In genomic region chr7:43548206-43548605, GRCm38 (mm10) we compare ENCODE assay signal across 27 mouse cellular contexts. TPM values are rescaled to one million over a fixed set of nuclear protein-coding genes. Genes with fewer than 3 reads are reported as not detected.
DNase-seq lines count a peak whose midpoint lies in the region; ATAC-seq lines count a peak whose summit lies in the region.
"Had no signal": no experiment of that assay in that cellular context is flagged by ENCODE, and none has a peak within 500 bp of the region (broad histone marks: within the 10 kb centered on the region; RNA-seq: fewer than 3 reads in every experiment).

No protein-coding gene starts in this region.

- H3K9me3 ChIP-seq in forebrain, embryonic 14.5 days (replicated peaks; ENCODE audit: control insufficient read depth, low read length), result no peaks in the 10 kb centered on the region
- H3K9me3 ChIP-seq: embryonic facial prominence, embryonic 13.5 days; forebrain, embryonic 12.5 days; heart, embryonic 12.5 days; hindbrain, embryonic 10.5 days had no signal

- WGBS in forebrain, embryonic 14.5 days, result 83% methylated on average over 4 of the region's 4 CpGs

- no peaks in the 10 kb centered on the region for H3K27me3 ChIP-seq in forebrain, embryonic 14.5 days (replicated peaks; ENCODE audit: control insufficient read depth, insufficient read depth, low read length)
- H3K27me3 ChIP-seq: embryonic facial prominence, embryonic 13.5 days; forebrain, embryonic 12.5 days; heart, embryonic 12.5 days had no signal

- no peak; the same call in 1 of the 2 replicates for ATAC-seq in cerebellum, adult (ENCODE audit: insufficient number of reproducible peaks, low FRiP score, low TSS enrichment)
- ATAC-seq in forebrain, embryonic 14.5 days, result no peak
- ATAC-seq: activated CD4-positive, CD25-positive, alpha-beta regulatory T cell, adult 4 months; forebrain, postnatal 0 days; hindbrain, embryonic 16.5 days; inflammation-experienced regulatory T-cells, adult 6 months; intestine, postnatal 0 days; Patski had no signal

- DNase-seq in cerebellum, adult 11-12 months, result peak; percentile 51
- peak; percentile 44 to 57 for DNase-seq in cerebellum, adult 18-20 months
- peak; percentile 61 for DNase-seq in cerebellum, adult 9-11 months
- peak; percentile 33 to 34 for DNase-seq in cerebellum, postnatal 36 days
- no peak for DNase-seq in forebrain, embryonic 14.5 days (ENCODE audit: low spot score)
- DNase-seq in lung, postnatal 14 days, result no peak
- no peak for DNase-seq in kidney, postnatal 14 days
- DNase-seq: adrenal gland, adult 2 months; adrenal gland, postnatal 25 days; gastrocnemius, adult 2 months; gastrocnemius, postnatal 25 days; kidney, adult 8-10 months had no signal

- no peaks in the 10 kb centered on the region for H3K4me1 ChIP-seq in forebrain, embryonic 14.5 days (ENCODE audit: control insufficient read depth, insufficient read depth, low read length)
- H3K4me1 ChIP-seq: forebrain, embryonic 12.5 days; heart, embryonic 12.5 days; hindbrain, embryonic 10.5 days had no signal

- H3K4me2 ChIP-seq in forebrain, embryonic 14.5 days (ENCODE audit: low read length), result no peak overlapping the region
- H3K4me2 ChIP-seq: embryonic facial prominence, embryonic 13.5 days; forebrain, embryonic 12.5 days; heart, embryonic 12.5 days had no signal

- no peak overlapping the region for H3K9ac ChIP-seq in forebrain, embryonic 14.5 days (ENCODE audit: low read length)
- H3K9ac ChIP-seq: embryonic facial prominence, embryonic 13.5 days; forebrain, embryonic 12.5 days; forebrain, postnatal 0 days; heart, embryonic 12.5 days had no signal

- H3K4me3 ChIP-seq in forebrain, embryonic 14.5 days (ENCODE audit: low read depth, low read length), result no peak overlapping the region
- H3K4me3 ChIP-seq: embryonic facial prominence, embryonic 13.5 days; forebrain, embryonic 12.5 days; gastrocnemius, adult 2 months; heart, embryonic 12.5 days; hindbrain, embryonic 10.5 days had no signal

- no peaks in the 10 kb centered on the region for H3K36me3 ChIP-seq in forebrain, embryonic 14.5 days (ENCODE audit: control insufficient read depth, insufficient read depth, low read length)
- H3K36me3 ChIP-seq: embryonic facial prominence, embryonic 13.5 days; forebrain, embryonic 12.5 days; heart, embryonic 12.5 days; hindbrain, embryonic 10.5 days had no signal

- no peak overlapping the region for H3K27ac ChIP-seq in forebrain, embryonic 14.5 days (ENCODE audit: low read depth, low read length)
- H3K27ac ChIP-seq: embryonic facial prominence, embryonic 13.5 days; forebrain, embryonic 12.5 days; gastrocnemius, adult 2 months; hindbrain, embryonic 10.5 days had no signal

RNA-seq across cellular contexts. Expression of gene Cd33, which starts 4.0 kb away (rescaled TPM):
- 0.61 and 1.2 TPM in 2 replicates for polyA plus RNA-seq in forebrain, embryonic 14.5 days (2014; fragmentation: Nextera tagmentation; extraction: Ambion mirVana)
- polyA plus RNA-seq: activated CD4-positive, CD25-positive, alpha-beta regulatory T cell, adult 4 months had no signal

RNA-seq across cellular contexts. Expression of gene Zfp658, which starts 13.8 kb away (rescaled TPM):
- 7.6 and 9.0 TPM in 2 replicates for polyA plus RNA-seq in forebrain, embryonic 14.5 days (2014; fragmentation: Nextera tagmentation; extraction: Ambion mirVana)

RNA-seq across cellular contexts. Expression of gene Zfp719, which starts 31.2 kb away (rescaled TPM):
- polyA plus RNA-seq in forebrain, embryonic 14.5 days (2014; fragmentation: Nextera tagmentation; extraction: Ambion mirVana), result 18.8 and 21.5 TPM in 2 replicates

RNA-seq across cellular contexts. Expression of gene 4931406B18Rik, which starts 42.5 kb away (rescaled TPM):
- polyA plus RNA-seq in forebrain, embryonic 14.5 days (2014; fragmentation: Nextera tagmentation; extraction: Ambion mirVana), result not detected in 2 replicates
- polyA plus RNA-seq: activated CD4-positive, CD25-positive, alpha-beta regulatory T cell, adult 4 months; adrenal gland, adult 2 months; C2C12; cortical plate, adult 2 months; embryonic facial prominence, embryonic 13.5 days; forebrain, embryonic 12.5 days; forebrain, postnatal 0 days; heart, embryonic 12.5 days; heart, embryonic 16.5 days; hindbrain, embryonic 10.5 days; inflammation-experienced regulatory T-cells, adult 6 months; intestine, postnatal 0 days; kidney, embryonic 16.5 days; Patski had no signal

RNA-seq across cellular contexts. Expression of gene Iglon5, which starts 58.3 kb away (rescaled TPM):
- polyA plus RNA-seq in forebrain, embryonic 14.5 days (2014; fragmentation: Nextera tagmentation; extraction: Ambion mirVana), result 4.6 and 5.1 TPM in 2 replicates
- polyA plus RNA-seq: activated CD4-positive, CD25-positive, alpha-beta regulatory T cell, adult 4 months; heart, embryonic 16.5 days had no signal

Comparison
In these comparisons a context has a peak if more than half of its experiments do, and no peak if none do; other contexts are left out.
1. DNase-seq: peak in cerebellum, adult 11-12 months (single experiment), cerebellum, adult 18-20 months (2 of 2), cerebellum, adult 9-11 months (single experiment) and cerebellum, postnatal 36 days (2 of 2); none in forebrain, embryonic 14.5 days (single experiment), lung, postnatal 14 days (single experiment) and kidney, postnatal 14 days (single experiment).